Mouse (Mus musculus) left cerebral cortex, postnatal 14 days (tissue): ENCODE results near the gene Chmp4b. TPM values are rescaled to one million over a fixed set of nuclear protein-coding genes. Genes with fewer than 3 reads are reported as not detected.

Experiments
- DNase-seq, 2 experiments: peaks; one replicate each; pipeline ENCODE4 v3.0.0; 2021 to 2022; ENCODE audit warnings: low spot score in 2 of 2, mixed read lengths in 1 of 2
- intact Hi-C: fragments of 180-260 bp; cut with DNase I; formaldehyde crosslinking; loops from one replicate; pipeline ENCODE4 v1.15.1; 2025
- long read RNA-seq, 2 experiments: library from polyadenylated mRNA; stranded (forward); transcript quantifications; one replicate each; pipeline ENCODE4 v2.0.0; 2021
- total RNA-seq, 2 experiments: library from RNA; stranded (reverse); gene quantifications; 2 replicates each; pipeline ENCODE4 v1.2.3; 2021

Chmp4b gene
- total RNA-seq, result 100 to 1,000 TPM; 207 to 208 TPM
- long read RNA-seq, experiment 1, partial matches to known transcripts, result 0 of 4 reads
- long read RNA-seq, experiment 1, other reads (novel, unspliced or antisense), result 4 of 4 reads
- long read RNA-seq, experiment 2, partial matches to known transcripts, result 1 of 3 reads
- long read RNA-seq, experiment 2, other reads (novel, unspliced or antisense), result 2 of 3 reads

GRCm38 (mm10) chr2:154651363-154651762 is at the start of gene Chmp4b:
Gene Chmp4b, plus strand, starts transcription at chr2:154651705.
- intact Hi-C loops, result no loop called here
- DNase-seq, result no peak

GRCm38 (mm10) chr2:154603007-154603637 is 48.4 kb upstream of the Chmp4b start:
- DNase-seq, result no peak
- intact Hi-C loops, result no loop called here

DNA sequence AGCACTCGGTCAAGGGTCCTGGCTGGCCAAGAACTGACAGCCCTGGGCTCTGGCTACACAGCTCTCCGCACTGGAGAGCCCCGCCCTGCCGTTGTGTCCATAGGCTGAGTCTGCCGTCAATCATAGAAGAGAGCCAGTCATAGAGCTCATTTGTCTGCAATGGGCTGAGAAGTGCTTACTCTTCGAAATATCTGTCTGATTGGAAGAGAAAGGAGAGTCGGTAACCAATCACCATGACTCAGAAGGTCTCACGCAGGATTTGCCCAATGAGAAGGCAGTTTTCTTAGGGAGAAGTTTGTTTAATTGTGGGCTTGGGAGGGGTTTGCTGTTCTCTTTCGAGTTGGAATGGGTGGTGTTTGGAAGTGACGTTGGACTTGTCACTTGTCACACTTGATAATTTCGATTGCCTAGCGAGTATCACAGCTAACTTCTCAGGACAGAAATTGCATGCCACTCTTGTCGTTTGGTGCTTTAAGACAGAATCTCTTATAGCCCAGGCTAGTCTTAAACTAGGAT is 47.8 kb upstream of the Chmp4b start, which contains the start of gene Pxmp4:
Gene Pxmp4 (minus strand): TSS at position 71 of the 516 bp plus-strand sequence.
- DNase-seq, result peak; percentile 100
- intact Hi-C loops, result no loop called here

DNA sequence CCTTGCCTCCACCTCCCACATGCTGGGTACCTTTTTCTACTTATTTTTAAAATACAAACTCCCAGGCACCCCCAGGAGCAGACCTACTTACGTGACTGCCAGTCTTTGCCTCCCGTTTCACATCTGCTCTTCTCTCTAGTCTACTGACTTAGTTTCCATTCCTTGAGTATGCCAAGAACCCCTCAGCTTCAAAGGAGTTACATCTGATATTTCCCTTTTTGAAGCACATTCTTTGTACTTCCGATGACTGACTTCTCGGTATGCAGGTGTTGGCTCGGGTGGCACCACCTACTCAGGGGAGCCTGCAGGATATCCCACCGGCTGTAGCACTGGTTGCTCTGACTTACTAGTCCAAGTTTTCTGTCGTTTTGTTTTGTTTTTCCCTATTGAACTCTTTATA is 47.3 kb upstream of the Chmp4b start:
- no peak for DNase-seq
- intact Hi-C loops, result no loop called here

DNA sequence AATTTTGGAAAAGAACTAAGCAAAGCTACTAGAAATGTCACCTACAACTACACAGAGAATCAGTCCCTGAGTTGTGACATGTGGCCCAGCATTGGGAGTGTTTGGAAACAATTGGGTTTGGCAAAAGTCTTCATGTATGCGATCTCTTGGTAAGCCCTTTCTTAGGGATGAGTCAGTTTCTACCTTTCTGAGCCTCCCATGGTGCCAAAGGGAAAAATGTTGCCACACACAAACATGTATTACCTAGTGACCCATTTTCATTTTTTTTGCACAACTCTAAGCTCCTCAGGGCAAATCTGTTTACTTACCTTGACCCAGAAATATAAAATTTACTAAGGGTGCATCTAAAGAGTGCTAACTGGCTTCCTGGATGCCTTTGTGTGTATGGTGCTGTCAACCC is 44.5 kb upstream of the Chmp4b start:
- intact Hi-C loops, result no loop called here
- DNase-seq, result no peak

DNA sequence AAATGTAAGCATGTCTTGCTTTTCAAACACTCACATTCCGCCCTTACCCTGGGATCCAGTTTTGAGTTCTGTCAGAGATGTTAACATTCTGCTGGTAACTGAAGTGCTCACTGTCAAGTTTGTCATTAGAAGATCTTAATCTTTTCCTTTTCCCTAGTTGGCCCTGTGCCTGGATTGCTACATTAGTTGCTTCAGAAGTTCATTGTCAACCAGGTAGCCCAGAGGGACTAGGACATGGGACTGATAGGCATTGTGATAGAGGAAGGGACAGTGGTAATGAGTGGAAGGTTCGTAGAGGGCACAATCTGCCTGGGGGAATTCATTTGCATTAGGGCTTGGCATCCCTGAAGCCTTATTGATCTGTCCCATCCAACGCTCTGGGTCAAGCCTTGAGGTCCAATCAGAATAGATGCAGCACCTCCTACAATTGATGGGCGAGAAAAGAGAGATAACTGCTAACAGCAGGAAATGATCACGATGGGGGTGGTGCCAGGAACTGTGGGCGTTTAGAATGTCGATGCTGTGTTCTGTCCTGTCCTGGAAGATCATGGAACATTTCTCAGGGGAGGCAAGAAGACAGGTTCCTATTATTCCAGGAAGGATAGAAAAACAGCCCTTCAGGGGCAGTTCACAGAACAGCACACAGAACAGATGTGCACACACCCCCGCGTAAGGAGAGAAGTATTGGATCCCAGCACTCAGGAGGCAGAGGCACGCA is 42.3 kb upstream of the Chmp4b start:
- intact Hi-C loops, result no loop called here
- DNase-seq, result no peak

GRCm38 (mm10) chr2:154613118-154614115 is 38.1 kb upstream of the Chmp4b start, which contains the start of the genes Zfp341 and 4930519P11Rik:
Gene Zfp341, plus strand, starts transcription at chr2:154613297.
Gene 4930519P11Rik, minus strand, starts transcription at chr2:154613437.
- DNase-seq, result peak; percentile 89 to 90

DNA sequence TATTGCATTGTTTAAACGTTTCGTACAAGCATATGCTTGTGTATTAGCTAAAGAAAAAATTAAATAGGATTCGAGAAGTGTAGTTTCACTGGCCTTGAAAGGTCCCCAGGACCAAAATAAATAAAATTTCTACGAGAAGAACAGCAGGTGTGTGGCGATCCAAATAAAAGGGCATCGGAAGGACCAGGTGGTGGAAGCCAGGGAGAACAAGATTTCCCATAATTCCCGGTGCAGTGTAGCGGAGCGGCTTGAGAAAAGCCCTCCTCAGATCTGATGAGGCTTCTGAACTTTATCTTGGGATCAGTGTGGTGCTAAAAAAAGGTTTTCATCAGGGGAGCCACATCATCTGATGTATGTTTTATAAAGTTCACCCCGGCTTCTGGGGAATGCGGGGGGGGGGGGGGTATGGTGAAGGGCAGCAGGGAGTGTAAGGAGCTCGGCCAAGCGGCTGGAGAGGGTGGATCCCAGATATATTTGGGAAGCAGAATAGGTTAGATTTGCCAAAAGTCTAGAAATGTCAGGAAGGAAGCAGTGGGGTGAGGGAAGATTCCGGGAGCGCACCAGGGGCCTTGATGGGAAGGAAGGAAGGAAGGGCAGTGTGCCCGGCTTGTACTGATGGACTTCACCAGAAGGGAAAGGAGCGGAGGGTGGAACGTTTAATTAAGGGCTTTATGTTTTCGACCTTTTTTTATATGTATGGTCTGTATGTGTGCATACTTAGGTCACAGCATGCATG is 36.5 kb upstream of the Chmp4b start:
- intact Hi-C loops, result loop anchor here (5.0 kb wide), 1 partner anchor 58 kb away; the partner anchor contains the start of gene Necab3
- no peak for DNase-seq

More at GRCm38 (mm10) chr2:154613118-154614115, 38.1 kb upstream of the Chmp4b start, which contains the start of the genes Zfp341 and 4930519P11Rik:
- intact Hi-C loops, result loop anchor here (2.0 to 5.0 kb wide), 2 partner anchors 56 to 197 kb away; partner anchors contain the start of gene Necab3

- intact Hi-C loops, result no loop called here
- no peak for DNase-seq
These were observed 35.8 kb upstream of the Chmp4b start for GRCm38 (mm10) chr2:154615674-154616073.

GRCm38 (mm10) chr2:154617061-154617460 is 34.4 kb upstream of the Chmp4b start:
- no peak for DNase-seq
- intact Hi-C loops, result no loop called here

- intact Hi-C loops, result no loop called here
- DNase-seq, result no peak
These were observed 29.8 kb upstream of the Chmp4b start for GRCm38 (mm10) chr2:154621684-154622083.

GRCm38 (mm10) chr2:154624137-154624536 is 27.4 kb upstream of the Chmp4b start:
- intact Hi-C loops, result no loop called here
- DNase-seq, result no peak

- intact Hi-C loops, result no loop called here
- DNase-seq, result peak; percentile 20 to 40
These were observed 21.0 kb upstream of the Chmp4b start for GRCm38 (mm10) chr2:154630531-154630930.

GRCm38 (mm10) chr2:154632203-154632780 is 19.2 kb upstream of the Chmp4b start:
- intact Hi-C loops, result no loop called here
- no peak for DNase-seq

GRCm38 (mm10) chr2:154633039-154633742 is 18.3 kb upstream of the Chmp4b start:
- intact Hi-C loops, result no loop called here
- no peak for DNase-seq

DNA sequence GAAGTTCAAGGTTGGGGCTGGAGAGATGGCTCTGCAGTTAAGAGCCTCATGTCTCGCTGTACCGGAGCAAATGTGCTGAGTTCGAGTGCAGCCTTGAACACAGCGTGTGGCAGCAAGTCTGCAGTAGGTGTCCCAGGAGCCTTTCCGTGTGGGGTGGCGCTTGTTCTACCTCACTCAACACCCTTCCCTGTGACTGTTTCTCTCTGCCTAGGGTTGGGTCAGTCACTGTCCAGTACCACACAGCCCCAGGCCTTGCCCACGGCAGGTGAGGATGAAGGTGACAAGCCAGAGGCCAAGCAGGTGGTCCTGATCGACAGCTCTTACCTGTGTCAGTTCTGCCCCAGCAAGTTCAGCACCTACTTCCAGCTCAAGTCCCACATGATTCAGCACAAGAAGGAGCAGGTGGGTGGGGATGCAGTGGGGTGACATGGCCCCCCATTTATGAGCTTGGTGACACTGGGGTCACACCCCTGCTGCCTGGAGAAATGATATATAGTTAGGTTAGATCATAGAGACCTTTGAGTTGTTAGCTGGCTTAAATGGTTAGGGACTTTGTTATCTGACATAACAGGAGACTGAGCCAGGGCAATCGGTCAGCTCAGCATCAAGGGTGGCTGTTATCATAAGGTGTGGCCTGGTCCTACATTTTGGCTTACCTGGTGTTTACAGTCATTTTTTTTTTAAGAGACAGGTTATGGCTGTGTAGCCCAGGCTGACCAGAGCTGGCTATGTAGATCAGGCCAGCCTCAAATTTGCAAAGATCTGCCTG is 17.4 kb upstream of the Chmp4b start:
- intact Hi-C loops, result no loop called here

GRCm38 (mm10) chr2:154635826-154636225 is 15.7 kb upstream of the Chmp4b start:
- DNase-seq, result no peak
- intact Hi-C loops, result no loop called here

More for the DNA sequence above, 17.4 kb upstream of the Chmp4b start:
- no peak for DNase-seq
